Mouse (Mus musculus): ENCODE data around the gene Chka. TPM values are rescaled to one million over a fixed set of nuclear protein-coding genes. Genes with fewer than 3 reads are reported as not detected.
A peak's percentile ranks its signal among the peaks of the same experiment; 100 is the strongest.

The Chka gene
- total and polyA plus RNA-seq, 3 experiments = 7.6 to 13.0 (median 10.1) TPM

DNA sequence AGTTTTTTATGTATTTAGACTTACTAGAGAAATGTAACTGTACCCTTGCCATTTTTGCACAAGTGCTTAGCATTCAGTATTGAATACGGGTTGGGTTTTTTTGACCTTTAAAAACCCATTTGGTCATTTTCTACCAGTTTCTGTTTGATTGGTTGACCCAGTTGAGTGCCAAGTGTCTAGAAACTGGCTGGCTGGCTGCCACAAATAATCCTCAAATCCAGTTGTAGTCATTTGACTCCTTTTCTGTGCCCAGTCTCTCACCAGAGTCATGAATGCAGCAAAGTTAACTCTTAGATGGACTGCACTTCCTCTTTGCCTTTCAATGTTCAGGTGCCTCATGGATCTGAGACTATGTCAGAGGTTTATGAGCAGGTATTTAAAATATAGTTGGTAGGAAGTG, 2.3 kb downstream of the Chka start:
- TF ChIP-seq EP300 (IDR thresholded peaks at IDR 0.05; ENCODE audit: low read length) (no peak), USF2 (conservative IDR thresholded peaks at IDR 0.05; ENCODE audit: low read depth, low read length) (no peak), POLR2AphosphoS2 (IDR thresholded peaks at IDR 0.05; ENCODE audit: low read depth, low read length) (no peak), IRF4 (IDR thresholded peaks at IDR 0.05; ENCODE audit: low read depth, low read length) (no peak), CHD1 (IDR thresholded peaks at IDR 0.05; ENCODE audit: low read depth, low read length) (no peak), MXI1 (IDR thresholded peaks at IDR 0.05; ENCODE audit: low read depth, low read length) (no peak), SIN3A (IDR thresholded peaks at IDR 0.05; ENCODE audit: low read length) (no peak), HCFC1 (IDR thresholded peaks at IDR 0.05; ENCODE audit: low read depth, low read length) (no peak), MAFK (IDR thresholded peaks at IDR 0.05; ENCODE audit: insufficient replicate concordance, low read length) (no peak)
- no peak for DNase-seq (ENCODE audit: extremely low read depth)
- dilution Hi-C loops (cut with MboI; ENCODE audit: extremely low pct_ligation_motif_present, extremely low pct_unique_long_range_greater_than_20kb, low sequenced_read_pairs) (no loop called here), in situ Hi-C loops (cut with MboI; ENCODE audit: low pct_ligation_motif_present, low pct_unique_long_range_greater_than_20kb, low sequenced_read_pairs) (no loop called here)
- no peak overlapping the region for H3K9ac ChIP-seq (ENCODE audit: insufficient read depth, low read depth)
- H3K4me3 ChIP-seq (replicated peaks in 1 of 3; ENCODE audit: low read depth in 2 of 3, low read length in 2 of 3, poor library complexity in 1 of 3) = no peak overlapping the region
- no peaks in the 10 kb centered on the region for H3K27me3 ChIP-seq (replicated peaks)
- no peaks in the 10 kb centered on the region for H3K36me3 ChIP-seq (replicated peaks in 1 of 2; ENCODE audit: control insufficient read depth in 1 of 2, insufficient read depth in 1 of 2, low read length in 1 of 2)
- H3K4me2 ChIP-seq (ENCODE audit: insufficient read depth, low read depth, poor library complexity, severe bottlenecking) = peak overlapping the region; percentile 23; the same call in 1 of the 2 replicates
- peaks cover 16% of the 10 kb centered on the region for H3K79me2 ChIP-seq (replicated peaks; ENCODE audit: control insufficient read depth, extremely low read depth, insufficient read depth, poor library complexity, severe bottlenecking)
- H3K4me1 ChIP-seq (ENCODE audit: control insufficient read depth in 1 of 2, insufficient read depth in 2 of 2) = peaks cover 12 to 30% of the 10 kb centered on the region in 2 experiments
- no peaks in the 10 kb centered on the region for H3K9me3 ChIP-seq (replicated peaks; ENCODE audit: low read length)
- no peak overlapping the region for H3K27ac ChIP-seq (ENCODE audit: insufficient read depth, low read depth)

DNA sequence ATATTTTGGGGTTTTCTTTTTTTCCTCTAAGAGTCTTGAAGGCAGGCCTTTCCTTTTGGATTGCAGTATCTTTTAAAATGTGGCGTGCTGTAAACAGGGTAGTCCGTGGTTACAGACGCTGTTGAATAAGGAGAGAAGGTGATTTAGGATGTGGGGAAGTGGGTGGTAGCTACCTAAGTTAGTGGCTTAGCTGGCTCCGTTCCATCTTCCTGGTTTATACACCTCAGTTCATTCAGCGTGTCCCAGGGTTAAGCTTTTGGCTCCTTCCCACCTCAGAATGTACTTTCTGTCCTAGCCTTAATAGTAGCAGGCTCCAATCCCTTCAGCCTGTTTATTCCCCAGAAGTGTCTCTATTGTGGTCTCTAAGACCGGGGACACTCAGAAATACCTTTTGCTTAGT, 3.5 kb downstream of the Chka start:
- Histone ChIP-seq H3K9ac (ENCODE audit: insufficient read depth, low read depth) (no peak overlapping the region), H3K4me2 (ENCODE audit: insufficient read depth, low read depth, poor library complexity, severe bottlenecking) (peak overlapping the region; percentile 22), H3K4me3 (replicated peaks in 1 of 3; ENCODE audit: low read depth in 2 of 3, low read length in 2 of 3, poor library complexity in 1 of 3) (no peak overlapping the region), H3K79me2 (replicated peaks; ENCODE audit: control insufficient read depth, extremely low read depth, insufficient read depth, poor library complexity, severe bottlenecking) (peaks cover 18% of the 10 kb centered on the region), H3K9me3 (replicated peaks; ENCODE audit: low read length) (no peaks in the 10 kb centered on the region), H3K4me1 (ENCODE audit: control insufficient read depth in 1 of 2, insufficient read depth in 2 of 2) (peaks cover 12 to 30% of the 10 kb centered on the region in 2 experiments), H3K27me3 (replicated peaks) (no peaks in the 10 kb centered on the region), H3K27ac (ENCODE audit: insufficient read depth, low read depth) (no peak overlapping the region), H3K36me3 (replicated peaks in 1 of 2; ENCODE audit: control insufficient read depth in 1 of 2, insufficient read depth in 1 of 2, low read length in 1 of 2) (no peaks in the 10 kb centered on the region)
- in situ Hi-C loops (cut with MboI; ENCODE audit: low pct_ligation_motif_present, low pct_unique_long_range_greater_than_20kb, low sequenced_read_pairs) = no loop called here
- DNase-seq (ENCODE audit: extremely low read depth) = no peak
- TF ChIP-seq SMC3 (IDR thresholded peaks at IDR 0.05; ENCODE audit: low read depth, low read length) = no peak
- TF ChIP-seq NRF1 (IDR thresholded peaks at IDR 0.05; ENCODE audit: low read depth, low read length) = no peak
- TF ChIP-seq MEF2A (IDR thresholded peaks at IDR 0.05; ENCODE audit: borderline replicate concordance, low read depth, low read length) = no peak
- TF ChIP-seq RAD21 (IDR thresholded peaks at IDR 0.05; ENCODE audit: low read depth, low read length) = no peak
- TF ChIP-seq HCFC1 (IDR thresholded peaks at IDR 0.05; ENCODE audit: low read depth, low read length) = no peak
- no peak for TF ChIP-seq ZNF384 (IDR thresholded peaks at IDR 0.05; ENCODE audit: low read depth, low read length)
- TF ChIP-seq CHD2 (IDR thresholded peaks at IDR 0.05; ENCODE audit: low read length) = no peak
- TF ChIP-seq CHD1 (IDR thresholded peaks at IDR 0.05; ENCODE audit: low read depth, low read length) = no peak
- no peak for TF ChIP-seq MYC (IDR thresholded peaks at IDR 0.05; ENCODE audit: low read depth, low read length)
- TF ChIP-seq POLR2AphosphoS2 (IDR thresholded peaks at IDR 0.05; ENCODE audit: low read depth, low read length) = no peak
- TF ChIP-seq MAX (IDR thresholded peaks at IDR 0.05; ENCODE audit: low read length) = no peak
- no peak for TF ChIP-seq BHLHE40 (IDR thresholded peaks at IDR 0.05; ENCODE audit: low read depth, low read length)
- no peak for TF ChIP-seq NELFE (IDR thresholded peaks at IDR 0.05; ENCODE audit: low read depth, low read length)
- dilution Hi-C loops (cut with MboI; ENCODE audit: extremely low pct_ligation_motif_present, extremely low pct_unique_long_range_greater_than_20kb, low sequenced_read_pairs) = no loop called here
